In the genomic region with DNA sequence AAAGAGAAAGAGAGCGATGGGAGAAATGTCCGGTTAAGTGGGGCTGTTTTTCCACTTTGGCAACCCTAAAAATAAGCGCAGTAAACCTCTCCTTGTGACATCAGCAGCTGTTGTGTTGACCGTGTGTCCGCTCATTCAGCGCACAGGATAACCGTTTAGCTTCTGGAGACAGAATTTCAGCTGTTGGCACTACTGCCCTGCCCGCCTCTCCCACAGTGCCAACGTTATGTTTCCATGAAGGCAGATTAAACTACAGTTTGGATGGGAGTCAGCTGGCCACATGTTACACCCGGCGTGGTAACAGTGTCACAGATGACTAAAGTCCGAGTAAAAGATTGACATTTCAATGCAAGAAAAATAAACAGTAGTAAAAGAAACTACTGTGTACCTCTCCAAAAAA, we compare ENCODE assay signal across 13 mouse cellular contexts. TPM values are rescaled to one million over a fixed set of nuclear protein-coding genes. Genes with fewer than 3 reads are reported as not detected.
A peak's percentile ranks its signal among the peaks of the same experiment; 100 is the strongest.
DNase-seq lines count a peak whose midpoint lies in the region; ATAC-seq and TF ChIP-seq lines count a peak whose summit lies in the region.
"Had no signal": no experiment of that assay in that cellular context is flagged by ENCODE, and none has a peak within 500 bp of the region (broad histone marks: within the 10 kb centered on the region; RNA-seq: fewer than 3 reads in every experiment).

No protein-coding gene starts in this region.

- no peaks in the 10 kb centered on the region for H3K9me3 ChIP-seq in limb, embryonic 14.5 days (ENCODE audit: control insufficient read depth, low read length)
- H3K9me3 ChIP-seq in limb, embryonic 10.5 days (replicated peaks): no peaks in the 10 kb centered on the region
- H3K9me3 ChIP-seq: embryonic facial prominence, embryonic 13.5 days; megakaryocyte, embryonic 14.5 days; stomach, embryonic 15.5 days had no signal

- no peak overlapping the region for H3K27ac ChIP-seq in cerebellum, adult 2 months (ENCODE audit: insufficient read depth, low read length)
- H3K27ac ChIP-seq in limb, embryonic 14.5 days (replicated peaks; ENCODE audit: low read depth, low read length): no peak overlapping the region
- H3K27ac ChIP-seq in limb, embryonic 10.5 days: no peak overlapping the region
- H3K27ac ChIP-seq: embryonic facial prominence, embryonic 13.5 days; stomach, embryonic 15.5 days had no signal

- H3K9ac ChIP-seq in limb, embryonic 14.5 days (ENCODE audit: low read depth, low read length, severe bottlenecking): no peak overlapping the region
- H3K9ac ChIP-seq: embryonic facial prominence, embryonic 13.5 days; stomach, embryonic 15.5 days had no signal

- H3K4me1 ChIP-seq in cerebellum, adult 2 months (ENCODE audit: control insufficient read depth, insufficient read depth, low read length): no peaks in the 10 kb centered on the region
- H3K4me1 ChIP-seq in limb, embryonic 14.5 days (ENCODE audit: control insufficient read depth, insufficient read depth, low read length): no peaks in the 10 kb centered on the region
- H3K4me1 ChIP-seq in limb, embryonic 10.5 days: no peaks in the 10 kb centered on the region
- H3K4me1 ChIP-seq: embryonic facial prominence, embryonic 13.5 days; stomach, embryonic 15.5 days had no signal

- H3K27me3 ChIP-seq in cerebellum, adult 2 months (ENCODE audit: control insufficient read depth, insufficient read depth, low read length): no peaks in the 10 kb centered on the region
- H3K27me3 ChIP-seq in limb, embryonic 14.5 days (ENCODE audit: control insufficient read depth, insufficient read depth, low read length): no peaks in the 10 kb centered on the region
- no peaks in the 10 kb centered on the region for H3K27me3 ChIP-seq in limb, embryonic 10.5 days (ENCODE audit: low read depth, poor library complexity, severe bottlenecking)
- H3K27me3 ChIP-seq: embryonic facial prominence, embryonic 13.5 days; stomach, embryonic 15.5 days had no signal

- TF ChIP-seq CTCF in cerebellum, adult 2 months (IDR thresholded peaks at IDR 0.05; ENCODE audit: borderline replicate concordance, insufficient read depth, low read depth, low read length): no peak
- TF ChIP-seq CTCF in brain, embryonic 14.5 days (IDR thresholded peaks at IDR 0.05; ENCODE audit: borderline replicate concordance, extremely low read depth, insufficient read depth, insufficient read length): no peak

- H3K36me3 ChIP-seq in limb, embryonic 14.5 days (ENCODE audit: control insufficient read depth, insufficient read depth, low read length): no peaks in the 10 kb centered on the region
- no peaks in the 10 kb centered on the region for H3K36me3 ChIP-seq in limb, embryonic 10.5 days
- H3K36me3 ChIP-seq: embryonic facial prominence, embryonic 13.5 days; stomach, embryonic 15.5 days had no signal

- no peak for ATAC-seq in cerebellum, adult (ENCODE audit: insufficient number of reproducible peaks, low FRiP score, low TSS enrichment)
- ATAC-seq in limb, embryonic 14.5 days (ENCODE audit: low FRiP score, low read depth): no peak

- H3K4me2 ChIP-seq in limb, embryonic 14.5 days (replicated peaks; ENCODE audit: low read depth, low read length, severe bottlenecking): no peak overlapping the region
- H3K4me2 ChIP-seq: embryonic facial prominence, embryonic 13.5 days had no signal

- 6% methylated on average over 12 of the region's 12 CpGs for WGBS in cerebellum, adult 2 months
- 75% methylated on average over 12 of the region's 12 CpGs for WGBS in limb, embryonic 14.5 days
- 83% methylated on average over 12 of the region's 12 CpGs for WGBS in limb, embryonic 10.5 days

- no peak for TF ChIP-seq POLR2A in cerebellum, adult 2 months (IDR thresholded peaks at IDR 0.05; ENCODE audit: borderline replicate concordance, insufficient read depth, low read length)
- TF ChIP-seq POLR2A in limb, embryonic 14.5 days (IDR thresholded peaks at IDR 0.05; ENCODE audit: borderline replicate concordance, extremely low read depth, insufficient read depth, insufficient read length): no peak
- TF ChIP-seq POLR2A in brain, embryonic 14.5 days (IDR thresholded peaks at IDR 0.05; ENCODE audit: borderline replicate concordance, extremely low read depth, insufficient read depth, insufficient read length, poor library complexity, severe bottlenecking): no peak

- no peak for DNase-seq in cerebellum, adult 2 months
- DNase-seq in limb, embryonic 14.5 days (ENCODE audit: low spot score): peak; percentile 5
- DNase-seq in limb, embryonic 10.5 days (ENCODE audit: low spot score): no peak
- DNase-seq in brain, embryonic 14.5 days (ENCODE audit: low read depth): peak; percentile 12
- DNase-seq in kidney, adult 9 months: peak; percentile 46
- no peak for DNase-seq in yolk sac, embryonic 10.5 days (ENCODE audit: low spot score)
- DNase-seq in layer of hippocampus, postnatal 14 days (ENCODE audit: low spot score in 2 of 2): no peak

- peak overlapping the region; percentile 16 for H3K4me3 ChIP-seq in cerebellum, adult 2 months (replicated peaks; ENCODE audit: insufficient read depth, low read depth, low read length)
- H3K4me3 ChIP-seq in limb, embryonic 14.5 days (replicated peaks; ENCODE audit: low read length): no peak overlapping the region
- no peak overlapping the region for H3K4me3 ChIP-seq in limb, embryonic 10.5 days
- H3K4me3 ChIP-seq: embryonic facial prominence, embryonic 13.5 days; stomach, embryonic 15.5 days had no signal

RNA-seq across cellular contexts. Expression of a gene that starts 29.7 kb away (rescaled TPM):
- polyA plus RNA-seq in cerebellum, adult 2 months (2012; rRNA removed): 43.8 and 44.9 TPM in 2 replicates
- polyA plus RNA-seq in limb, embryonic 14.5 days (2012; rRNA removed): 13.5 and 18.6 TPM in 2 replicates
- polyA plus RNA-seq in limb, embryonic 14.5 days (2014; fragmentation: Nextera tagmentation; extraction: Ambion mirVana): 31.2 and 38.6 TPM in 2 replicates
- 4.3 and 5.2 TPM in 2 replicates for polyA plus RNA-seq in limb, embryonic 10.5 days (2016; fragmentation: Nextera tagmentation; extraction: Ambion mirVana)
- polyA plus RNA-seq in brain, embryonic 14.5 days (2012; rRNA removed): 6.0 and 6.8 TPM in 2 replicates
- 10 to 100 TPM; 42.7 to 43.5 TPM for total RNA-seq in layer of hippocampus, postnatal 14 days (2021)

RNA-seq across cellular contexts. Expression of a gene that starts 45.0 kb away (rescaled TPM):
- not detected in 2 replicates for polyA plus RNA-seq in cerebellum, adult 2 months (2012; rRNA removed)
- polyA plus RNA-seq in limb, embryonic 14.5 days (2012; rRNA removed): not detected in 2 replicates
- polyA plus RNA-seq in limb, embryonic 14.5 days (2014; fragmentation: Nextera tagmentation; extraction: Ambion mirVana): not detected in 2 replicates
- polyA plus RNA-seq in limb, embryonic 10.5 days (2016; fragmentation: Nextera tagmentation; extraction: Ambion mirVana): not detected in 2 replicates
- not detected in 2 replicates for polyA plus RNA-seq in brain, embryonic 14.5 days (2012; rRNA removed)
- total RNA-seq in layer of hippocampus, postnatal 14 days (2021): under 1 TPM in 1 of 2 experiments, not detected in 1; 0.55 TPM
- total RNA-seq: heart, postnatal 14 days; left cerebral cortex, postnatal 25 days had no signal
- polyA plus RNA-seq: embryonic facial prominence, embryonic 13.5 days; stomach, embryonic 15.5 days had no signal

Comparison
In these comparisons a context has a peak if more than half of its experiments do, and no peak if none do; other contexts are left out.
1. DNase-seq: peak in limb, embryonic 14.5 days (single experiment), brain, embryonic 14.5 days (single experiment) and kidney, adult 9 months (single experiment); none in cerebellum, adult 2 months (0 of 2), limb, embryonic 10.5 days (single experiment), yolk sac, embryonic 10.5 days (single experiment) and layer of hippocampus, postnatal 14 days (0 of 2).